ENCODE assay signal across 15 mouse cellular contexts in genomic region chr4:153696426-153697040, GRCm38 (mm10).
DNase-seq lines count a peak whose midpoint lies in the region; ATAC-seq and TF ChIP-seq lines count a peak whose summit lies in the region.
"Had no signal": no experiment of that assay in that cellular context is flagged by ENCODE, and none has a peak within 500 bp of the region (broad histone marks: within the 10 kb centered on the region; RNA-seq: fewer than 3 reads in every experiment).

No protein-coding gene starts in this region.

- TF ChIP-seq CTCF in midbrain, postnatal 0 days (IDR thresholded peaks at IDR 0.05) = no peak
- TF ChIP-seq CTCF in intestine, postnatal 0 days (IDR thresholded peaks at IDR 0.05; ENCODE audit: low read depth) = no peak

- H3K27ac ChIP-seq in forebrain, embryonic 14.5 days (ENCODE audit: low read depth, low read length) = peak overlapping the region; percentile 44; the same call in 1 of the 2 replicates
- no peak overlapping the region for H3K27ac ChIP-seq in hindbrain, embryonic 16.5 days (ENCODE audit: low read depth, low read length)
- no peak overlapping the region for H3K27ac ChIP-seq in midbrain, postnatal 0 days (ENCODE audit: low read depth, low read length)
- no peak overlapping the region for H3K27ac ChIP-seq in intestine, postnatal 0 days (ENCODE audit: low read depth, low read length)
- H3K27ac ChIP-seq: liver, embryonic 12.5 days had no signal

- no peaks in the 10 kb centered on the region for H3K36me3 ChIP-seq in forebrain, embryonic 14.5 days (ENCODE audit: control insufficient read depth, insufficient read depth, low read length)
- H3K36me3 ChIP-seq in hindbrain, embryonic 16.5 days (ENCODE audit: control insufficient read depth, insufficient read depth, low read length) = no peaks in the 10 kb centered on the region
- H3K36me3 ChIP-seq in midbrain, postnatal 0 days (ENCODE audit: insufficient read depth, low read length) = no peaks in the 10 kb centered on the region
- no peaks in the 10 kb centered on the region for H3K36me3 ChIP-seq in intestine, postnatal 0 days (ENCODE audit: control insufficient read depth, insufficient read depth)
- H3K36me3 ChIP-seq: liver, embryonic 12.5 days had no signal

- 4% methylated on average over 14 of the region's 14 CpGs for WGBS in forebrain, embryonic 14.5 days
- WGBS in hindbrain, embryonic 16.5 days = 11% methylated on average over 14 of the region's 14 CpGs
- WGBS in midbrain, postnatal 0 days = 10% methylated on average over 14 of the region's 14 CpGs
- 52% methylated on average over 14 of the region's 14 CpGs for WGBS in intestine, postnatal 0 days

- H3K9ac ChIP-seq in forebrain, embryonic 14.5 days (ENCODE audit: low read length) = no peak overlapping the region
- no peak overlapping the region for H3K9ac ChIP-seq in hindbrain, embryonic 16.5 days (ENCODE audit: low read depth, low read length)
- H3K9ac ChIP-seq in midbrain, postnatal 0 days (replicated peaks; ENCODE audit: low read length, poor library complexity, severe bottlenecking) = no peak overlapping the region
- no peak overlapping the region for H3K9ac ChIP-seq in intestine, postnatal 0 days (ENCODE audit: low read depth, low read length)
- H3K9ac ChIP-seq: liver, embryonic 12.5 days had no signal

- ATAC-seq in forebrain, embryonic 14.5 days = peak; percentile 77
- peak; percentile 45 for ATAC-seq in hindbrain, embryonic 16.5 days
- ATAC-seq in midbrain, postnatal 0 days (ENCODE audit: low FRiP score) = no peak
- no peak for ATAC-seq in CD4-positive, CD25-positive, alpha-beta regulatory T cell, adult 4 months
- ATAC-seq in intestine, postnatal 0 days = no peak
- ATAC-seq: liver, embryonic 12.5 days had no signal

- H3K4me3 ChIP-seq in forebrain, embryonic 14.5 days (ENCODE audit: low read depth, low read length) = no peak overlapping the region
- no peak overlapping the region for H3K4me3 ChIP-seq in hindbrain, embryonic 16.5 days (ENCODE audit: low read length)
- no peak overlapping the region for H3K4me3 ChIP-seq in midbrain, postnatal 0 days (ENCODE audit: low read depth, low read length)
- no peak overlapping the region for H3K4me3 ChIP-seq in intestine, postnatal 0 days (ENCODE audit: low read depth, low read length)
- H3K4me3 ChIP-seq: erythroblast, embryonic 14.5 days; liver, embryonic 12.5 days had no signal

- no peaks in the 10 kb centered on the region for H3K9me3 ChIP-seq in forebrain, embryonic 14.5 days (replicated peaks; ENCODE audit: control insufficient read depth, low read length)
- H3K9me3 ChIP-seq in hindbrain, embryonic 16.5 days (ENCODE audit: control insufficient read depth, low read length) = no peaks in the 10 kb centered on the region
- H3K9me3 ChIP-seq in midbrain, postnatal 0 days (ENCODE audit: low read length) = no peaks in the 10 kb centered on the region
- no peaks in the 10 kb centered on the region for H3K9me3 ChIP-seq in intestine, postnatal 0 days (ENCODE audit: control insufficient read depth)
- H3K9me3 ChIP-seq: liver, embryonic 12.5 days had no signal

- H3K27me3 ChIP-seq in forebrain, embryonic 14.5 days (replicated peaks; ENCODE audit: control insufficient read depth, insufficient read depth, low read length) = no peaks in the 10 kb centered on the region
- 0 out of 2 replicates have a peak, but pooled peaks cover 2% of the 10 kb centered on the region for H3K27me3 ChIP-seq in hindbrain, embryonic 16.5 days (replicated peaks; ENCODE audit: control insufficient read depth, insufficient read depth, low read length)
- H3K27me3 ChIP-seq in midbrain, postnatal 0 days (ENCODE audit: insufficient read depth, low read length) = no peaks in the 10 kb centered on the region
- H3K27me3 ChIP-seq in intestine, postnatal 0 days (replicated peaks; ENCODE audit: control insufficient read depth, insufficient read depth, low read length) = no peaks in the 10 kb centered on the region
- H3K27me3 ChIP-seq: liver, embryonic 12.5 days had no signal

- no peak overlapping the region; the same call in 1 of the 2 replicates for H3K4me2 ChIP-seq in forebrain, embryonic 14.5 days (ENCODE audit: low read length)
- H3K4me2 ChIP-seq in hindbrain, embryonic 16.5 days (ENCODE audit: low read length) = no peak overlapping the region
- no peak overlapping the region for H3K4me2 ChIP-seq in midbrain, postnatal 0 days (ENCODE audit: low read depth, low read length, poor library complexity, severe bottlenecking)
- H3K4me2 ChIP-seq in intestine, postnatal 0 days (replicated peaks; ENCODE audit: low read depth) = no peak overlapping the region
- H3K4me2 ChIP-seq: liver, embryonic 12.5 days had no signal

- peak; percentile 40 for DNase-seq in embryo, embryonic 11 days
- DNase-seq in forebrain, embryonic 14.5 days (ENCODE audit: low spot score) = peak; percentile 65
- peak; percentile 46 for DNase-seq in midbrain, postnatal 0 days (ENCODE audit: low spot score)
- DNase-seq in heart, adult 8-10 months (ENCODE audit: low spot score) = no peak
- DNase-seq: adrenal gland, postnatal 36 days; gastrocnemius, postnatal 36 days; kidney, postnatal 14 days; left cerebral cortex, postnatal 4 days; right cerebral cortex, postnatal 14 days; thymus, adult 2 months had no signal

- 0 out of 2 replicates have a peak, but pooled peaks cover 10% of the 10 kb centered on the region for H3K4me1 ChIP-seq in forebrain, embryonic 14.5 days (ENCODE audit: control insufficient read depth, insufficient read depth, low read length)
- peaks cover 10% of the 10 kb centered on the region; the same call in 1 of the 2 replicates for H3K4me1 ChIP-seq in hindbrain, embryonic 16.5 days (ENCODE audit: control insufficient read depth, insufficient read depth, low read depth, low read length)
- H3K4me1 ChIP-seq in midbrain, postnatal 0 days (ENCODE audit: insufficient read depth, low read length) = peaks cover 7% of the 10 kb centered on the region
- H3K4me1 ChIP-seq in intestine, postnatal 0 days (replicated peaks; ENCODE audit: control insufficient read depth, insufficient read depth, low read length) = no peaks in the 10 kb centered on the region
- H3K4me1 ChIP-seq: liver, embryonic 12.5 days had no signal

Comparison
In these comparisons a context has a peak if more than half of its experiments do, and no peak if none do; other contexts are left out.
1. ATAC-seq: peak in forebrain, embryonic 14.5 days (single experiment) and hindbrain, embryonic 16.5 days (single experiment); none in midbrain, postnatal 0 days (single experiment), CD4-positive, CD25-positive, alpha-beta regulatory T cell, adult 4 months (single experiment) and intestine, postnatal 0 days (single experiment).